Mouse (Mus musculus) cerebellum, postnatal 10 days (tissue): ENCODE results near the gene Ogg1.

Experiments used
- DNase-seq, 2 experiments: peaks; one replicate each; pipeline ENCODE4 v3.0.0; 2021; ENCODE audit warnings: mixed read lengths in 2 of 2

Ogg1 gene

GRCm38 (mm10) chr6:113326533-113327315, at the start of gene Ogg1:
Gene Ogg1 (plus strand): TSS chr6:113326972.
- peak; percentile 96 to 98 for DNase-seq

- peak; percentile 23 to 33 for DNase-seq
Observed at GRCm38 (mm10) chr6:113281676-113282075, 45.1 kb upstream of the Ogg1 start.

- peak; percentile 82 to 84 for DNase-seq
Observed at GRCm38 (mm10) chr6:113282101-113282802, 44.5 kb upstream of the Ogg1 start, which contains the start of gene Cpne9. Gene Cpne9 (plus strand): TSS chr6:113282307.

- peak; percentile 50 to 57 for DNase-seq
Observed at GRCm38 (mm10) chr6:113282969-113283368, 43.8 kb upstream of the Ogg1 start.

GRCm38 (mm10) chr6:113283500-113283899, 43.3 kb upstream of the Ogg1 start:
- peak; percentile 56 to 66 for DNase-seq

- no peak for DNase-seq
Observed at GRCm38 (mm10) chr6:113284931-113285330, 41.8 kb upstream of the Ogg1 start.

GRCm38 (mm10) chr6:113286316-113286715, 40.5 kb upstream of the Ogg1 start:
- DNase-seq: no peak

- DNase-seq: no peak
Observed at GRCm38 (mm10) chr6:113287236-113287635, 39.5 kb upstream of the Ogg1 start.

- no peak for DNase-seq
Observed at GRCm38 (mm10) chr6:113289346-113289745, 37.4 kb upstream of the Ogg1 start.

GRCm38 (mm10) chr6:113290346-113290745, 36.4 kb upstream of the Ogg1 start:
- DNase-seq: peak; percentile 26 to 36

GRCm38 (mm10) chr6:113292938-113293337, 33.8 kb upstream of the Ogg1 start:
- DNase-seq: no peak

GRCm38 (mm10) chr6:113296046-113296445, 30.7 kb upstream of the Ogg1 start:
- DNase-seq: no peak

- no peak for DNase-seq
Observed at GRCm38 (mm10) chr6:113296639-113297038, 30.1 kb upstream of the Ogg1 start.

GRCm38 (mm10) chr6:113301350-113301749, 25.4 kb upstream of the Ogg1 start:
- no peak for DNase-seq

GRCm38 (mm10) chr6:113302258-113302657, 24.5 kb upstream of the Ogg1 start:
- DNase-seq: peak; percentile 30 to 53

GRCm38 (mm10) chr6:113306322-113306985, 20.3 kb upstream of the Ogg1 start:
- DNase-seq: peak; percentile 98 to 99

- DNase-seq: no peak
Observed at GRCm38 (mm10) chr6:113306986-113307349, 19.8 kb upstream of the Ogg1 start, which contains the start of gene Brpf1. Gene Brpf1 (plus strand): TSS chr6:113307137.

GRCm38 (mm10) chr6:113307481-113308121, 19.2 kb upstream of the Ogg1 start:
- peak; percentile 70 for DNase-seq

- peak; percentile 97 to 98 for DNase-seq
Observed at GRCm38 (mm10) chr6:113308141-113308540, 18.6 kb upstream of the Ogg1 start.

- no peak for DNase-seq
Observed at GRCm38 (mm10) chr6:113315972-113316371, 10.8 kb upstream of the Ogg1 start.

GRCm38 (mm10) chr6:113329396-113329795, 2.6 kb downstream of the Ogg1 start:
- DNase-seq: no peak

GRCm38 (mm10) chr6:113330547-113330946, 3.8 kb downstream of the Ogg1 start:
- no peak for DNase-seq

GRCm38 (mm10) chr6:113331721-113332120, 4.9 kb downstream of the Ogg1 start:
- DNase-seq: no peak
